Mouse (Mus musculus) thymus, adult 2 months (tissue): ENCODE measurements around the gene Tap1. TPM values are rescaled to one million over a fixed set of nuclear protein-coding genes. Genes with fewer than 3 reads are reported as not detected.

ENCODE experiments used
- DNase-seq: peaks from one replicate; pipeline ENCODE4 v3.0.0; 2021
- H3K27ac ChIP-seq: fragments of 200-500 bp; 2 replicates; pipeline ENCODE4 v1.5.1; 2012; ENCODE audit warnings: low read length, control low read depth; ENCODE audit not compliant: control insufficient read depth, insufficient read depth
- H3K27me3 ChIP-seq: fragments of 200-500 bp; 2 replicates; pipeline ENCODE4 v1.6.1; 2012; ENCODE audit warnings: mild to moderate bottlenecking, low read length, moderate library complexity, mixed read lengths; ENCODE audit not compliant: control insufficient read depth, insufficient read depth
- H3K36me3 ChIP-seq: fragments of 200-500 bp; 2 replicates; pipeline ENCODE4 v1.6.1; 2012; ENCODE audit warnings: mild to moderate bottlenecking, low read length, moderate library complexity; ENCODE audit not compliant: control insufficient read depth, insufficient read depth
- H3K4me1 ChIP-seq: fragments of 200-500 bp; replicated peaks from 2 replicates; pipeline ENCODE4 v1.6.1; 2012; ENCODE audit warnings: low read length; ENCODE audit not compliant: control insufficient read depth, insufficient read depth
- H3K4me3 ChIP-seq: fragments of 200-500 bp; 2 replicates; pipeline ENCODE4 v1.5.1; 2012; ENCODE audit warnings: mild to moderate bottlenecking, low read length, control low read depth, moderate library complexity; ENCODE audit not compliant: control insufficient read depth, insufficient read depth
- CTCF ChIP-seq: fragments of 200-500 bp; IDR thresholded peaks from 2 replicates; pipeline ENCODE4 v1.5.1; 2012; ENCODE audit warnings: mild to moderate bottlenecking, control low read depth, low read length, moderate library complexity, borderline replicate concordance; ENCODE audit not compliant: control insufficient read depth, poor library complexity, insufficient read depth; ENCODE audit errors: extremely low read depth
- POLR2A ChIP-seq: fragments of 200-500 bp; IDR thresholded peaks from 2 replicates; pipeline ENCODE4 v1.6.1; 2012; ENCODE audit warnings: mild to moderate bottlenecking, low read length, control low read depth, moderate library complexity; ENCODE audit not compliant: control insufficient read depth, poor library complexity, insufficient read depth; ENCODE audit errors: extremely low read depth
- WGBS: fragments of 180-500 bp; shearing (Covaris S2); methylation state at CpG from one replicate; pipeline ENCODE4 v1.1.7; 2018; 5-methylcytosine and 5-hydroxymethylcytosine counted together
- polyA plus RNA-seq: library from polyadenylated mRNA; depleted of rRNA; stranded (reverse); fragments of >200 nt; gene quantifications from 2 replicates; pipeline ENCODE4 v1.2.3, GENCODE M21; 2012

Gene Tap1
- polyA plus RNA-seq, 1 experiment: 197 TPM

DNA sequence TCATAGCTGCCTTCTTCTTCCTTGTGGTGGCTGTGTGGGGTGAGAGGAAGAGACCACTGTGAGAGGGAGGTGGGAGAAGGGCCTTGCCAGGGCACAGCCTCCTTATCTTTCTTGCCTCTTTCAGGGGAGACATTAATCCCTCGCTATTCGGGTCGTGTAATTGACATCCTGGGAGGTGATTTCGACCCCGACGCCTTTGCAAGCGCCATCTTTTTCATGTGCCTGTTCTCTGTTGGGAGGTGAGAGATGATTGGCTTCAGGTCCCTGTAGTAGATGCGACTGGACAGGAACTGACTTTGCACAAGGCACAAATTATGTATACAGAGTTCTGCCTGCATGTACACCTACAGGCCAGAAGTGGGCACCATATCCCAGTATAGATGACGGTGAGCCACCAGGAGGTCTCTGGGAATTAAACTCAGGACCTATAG, 18.4 kb downstream of the Tap1 start:
- TF ChIP-seq CTCF (no peak), POLR2A (no peak)
- Histone ChIP-seq H3K4me3 (peak overlapping the region; percentile 98), H3K27ac (peak overlapping the region; percentile 93), H3K4me1 (peaks cover 61% of the 10 kb centered on the region), H3K36me3 (peaks cover 13% of the 10 kb centered on the region; the same call in 1 of the 2 replicates), H3K27me3 (no peaks in the 10 kb centered on the region)
- 3% methylated on average over 9 of the region's 9 CpGs for WGBS
- DNase-seq: peak; percentile 69

DNA sequence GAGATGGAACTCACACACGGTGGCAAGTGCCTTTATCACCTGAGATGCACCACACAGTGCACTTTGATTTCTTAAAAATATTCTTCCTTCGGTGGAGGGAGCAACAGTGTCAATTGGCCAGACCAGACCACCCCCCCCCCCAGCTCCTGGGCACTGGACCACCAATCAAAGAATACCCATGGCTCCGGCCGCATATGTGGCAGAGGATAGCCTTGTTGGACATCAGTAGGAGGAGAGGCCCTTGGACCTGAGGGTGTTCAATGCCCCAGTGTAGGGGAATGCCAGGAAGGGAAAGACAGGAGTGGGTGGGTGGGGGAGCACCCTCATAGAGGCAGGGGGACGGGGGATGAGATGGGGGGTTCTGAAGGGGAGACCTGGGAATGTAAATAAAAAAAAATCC, 19.4 kb downstream of the Tap1 start:
- H3K27me3 ChIP-seq: no peaks in the 10 kb centered on the region
- H3K36me3 ChIP-seq: peaks cover 10% of the 10 kb centered on the region; the same call in 1 of the 2 replicates
- DNase-seq: no peak
- WGBS: 74% methylated on average over 5 of the region's 5 CpGs
- TF ChIP-seq POLR2A (no peak), CTCF (no peak)
- peak overlapping the region; percentile 27; the same call in 1 of the 2 replicates for H3K27ac ChIP-seq
- no peak overlapping the region for H3K4me3 ChIP-seq
- H3K4me1 ChIP-seq: peaks cover 59% of the 10 kb centered on the region

DNA sequence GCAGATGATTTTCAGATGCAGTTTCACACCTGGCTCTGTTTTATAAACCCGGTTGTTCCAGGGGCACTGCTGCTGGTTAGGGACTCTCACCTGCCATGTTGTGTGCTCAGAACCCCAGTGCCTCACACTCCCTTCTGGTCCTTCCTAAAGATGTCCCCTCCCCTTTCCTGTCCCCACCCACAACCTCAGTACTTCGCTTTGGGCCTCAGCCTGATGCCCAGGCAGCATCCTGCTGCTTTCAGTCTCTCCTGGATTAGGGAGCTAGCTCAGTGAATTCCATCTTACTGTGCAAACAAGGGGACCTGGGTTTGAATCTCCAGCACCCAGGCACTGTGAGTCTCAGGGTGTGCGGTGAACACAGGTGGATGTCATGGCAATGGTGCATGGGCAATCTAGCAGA, 20.1 kb downstream of the Tap1 start:
- whole genome bisulfite sequencing: 41% methylated on average over 3 of the region's 3 CpGs
- H3K4me3 ChIP-seq: no peak overlapping the region
- H3K27ac ChIP-seq: no peak overlapping the region
- peaks cover 61% of the 10 kb centered on the region for H3K4me1 ChIP-seq
- TF ChIP-seq CTCF: no peak
- TF ChIP-seq POLR2A: no peak
- DNase-seq: peak; percentile 57
- H3K27me3 ChIP-seq: no peaks in the 10 kb centered on the region
- H3K36me3 ChIP-seq: peaks cover 10% of the 10 kb centered on the region; the same call in 1 of the 2 replicates

DNA sequence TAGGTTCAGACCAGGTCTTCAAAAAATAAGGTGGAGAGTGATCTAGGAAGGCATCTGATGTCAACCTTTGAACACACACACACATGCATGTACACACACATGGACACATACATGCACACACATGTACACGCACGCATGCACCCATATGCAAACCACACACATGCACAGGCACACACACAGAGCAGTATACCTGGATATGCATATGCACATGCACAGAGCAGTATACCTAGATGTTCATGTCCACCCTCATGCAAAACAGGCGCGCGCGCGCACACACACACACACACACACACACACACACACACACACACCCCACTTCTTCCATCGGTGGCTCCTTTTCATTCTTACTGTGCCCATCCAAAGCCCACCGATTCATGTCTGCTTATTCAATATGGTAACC, 20.5 kb downstream of the Tap1 start:
- DNase-seq: no peak
- no peak overlapping the region for H3K4me3 ChIP-seq
- H3K27me3 ChIP-seq: no peaks in the 10 kb centered on the region
- H3K27ac ChIP-seq: no peak overlapping the region
- H3K4me1 ChIP-seq: peaks cover 60% of the 10 kb centered on the region
- WGBS: 94% methylated on average over 9 of the region's 9 CpGs
- peaks cover 14% of the 10 kb centered on the region; the same call in 1 of the 2 replicates for H3K36me3 ChIP-seq
- TF ChIP-seq POLR2A: no peak
- no peak for TF ChIP-seq CTCF

DNA sequence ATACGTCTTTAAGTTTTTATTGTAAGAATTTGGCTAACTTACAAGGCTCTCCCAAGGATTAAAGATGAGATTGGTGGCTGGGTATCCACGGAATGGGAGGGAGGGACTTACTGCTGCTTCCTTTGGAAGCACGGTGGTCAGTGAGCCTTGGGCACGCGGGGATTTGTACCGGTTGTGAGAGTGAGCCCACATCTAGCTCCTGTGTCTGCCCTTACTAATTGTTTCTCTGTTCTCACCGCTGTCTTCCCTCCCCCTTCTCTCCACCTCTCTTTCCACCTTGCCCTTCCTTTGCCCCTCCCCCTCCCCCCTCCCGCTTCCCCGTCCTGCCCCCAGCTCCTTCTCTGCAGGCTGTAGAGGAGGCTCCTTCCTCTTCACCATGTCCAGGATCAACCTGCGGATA, 21.1 kb downstream of the Tap1 start:
- H3K27ac ChIP-seq: peak overlapping the region; percentile 33; the same call in 1 of the 2 replicates
- H3K4me1 ChIP-seq: peaks cover 56% of the 10 kb centered on the region
- no peaks in the 10 kb centered on the region for H3K27me3 ChIP-seq
- DNase-seq: no peak
- TF ChIP-seq CTCF: no peak
- no peak for TF ChIP-seq POLR2A
- H3K4me3 ChIP-seq: no peak overlapping the region
- 28% methylated on average over 10 of the region's 10 CpGs for WGBS
- H3K36me3 ChIP-seq: peaks cover 16% of the 10 kb centered on the region; the same call in 1 of the 2 replicates

DNA sequence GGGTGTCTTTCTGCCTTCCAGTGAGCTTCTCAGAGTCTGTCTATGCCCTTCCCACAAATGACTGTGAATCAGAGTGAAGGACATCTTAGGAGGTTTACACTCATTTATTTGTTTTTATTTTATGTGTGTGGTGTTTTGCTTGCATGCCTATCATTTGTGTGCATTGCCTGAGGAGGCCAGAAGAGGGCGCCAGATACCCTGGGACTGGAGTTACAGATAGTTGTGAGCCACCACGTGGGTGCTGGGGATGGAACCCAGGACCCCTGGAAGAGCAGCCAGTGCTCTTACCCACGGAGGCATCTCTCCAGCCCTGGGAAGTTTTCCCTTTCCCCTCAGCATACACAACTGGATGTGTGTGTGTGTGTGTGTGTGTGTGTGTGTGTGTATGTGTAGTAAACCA, 22.3 kb downstream of the Tap1 start:
- Histone ChIP-seq H3K27me3 (no peaks in the 10 kb centered on the region), H3K27ac (peak overlapping the region; percentile 71), H3K4me3 (no peak overlapping the region), H3K4me1 (peaks cover 49% of the 10 kb centered on the region), H3K36me3 (peaks cover 28% of the 10 kb centered on the region)
- WGBS: 85% methylated on average over 3 of the region's 3 CpGs
- peak; percentile 34 for DNase-seq
- TF ChIP-seq CTCF (peak; percentile 73; the same call in 1 of the 2 replicates), POLR2A (no peak)

DNA sequence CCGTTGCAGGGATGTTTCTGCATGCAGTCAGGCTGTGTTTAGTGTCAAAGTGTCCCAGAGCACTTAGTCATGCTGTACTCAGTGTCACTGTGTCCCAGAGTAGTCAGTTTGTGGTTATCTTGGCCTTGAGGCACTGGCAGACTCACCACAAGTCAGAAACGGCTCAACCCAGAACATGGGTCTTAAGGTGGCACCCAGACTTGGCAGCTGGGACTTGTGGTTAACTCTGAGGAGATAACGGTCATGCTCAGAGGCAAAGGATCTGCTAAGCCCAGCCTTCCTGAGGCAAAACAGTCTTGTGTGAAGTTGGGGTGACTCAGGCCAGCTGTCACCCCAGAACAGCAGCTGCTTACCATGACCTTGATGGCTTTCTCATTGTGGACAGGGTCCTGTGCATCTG, 23.2 kb downstream of the Tap1 start:
- Histone ChIP-seq H3K36me3 (peaks cover 37% of the 10 kb centered on the region), H3K4me3 (no peak overlapping the region), H3K27ac (peak overlapping the region; percentile 71), H3K27me3 (no peaks in the 10 kb centered on the region), H3K4me1 (peaks cover 48% of the 10 kb centered on the region)
- WGBS: 3% methylated on average over 3 of the region's 3 CpGs
- peak; percentile 64 for DNase-seq
- TF ChIP-seq CTCF (no peak), POLR2A (no peak)

DNA sequence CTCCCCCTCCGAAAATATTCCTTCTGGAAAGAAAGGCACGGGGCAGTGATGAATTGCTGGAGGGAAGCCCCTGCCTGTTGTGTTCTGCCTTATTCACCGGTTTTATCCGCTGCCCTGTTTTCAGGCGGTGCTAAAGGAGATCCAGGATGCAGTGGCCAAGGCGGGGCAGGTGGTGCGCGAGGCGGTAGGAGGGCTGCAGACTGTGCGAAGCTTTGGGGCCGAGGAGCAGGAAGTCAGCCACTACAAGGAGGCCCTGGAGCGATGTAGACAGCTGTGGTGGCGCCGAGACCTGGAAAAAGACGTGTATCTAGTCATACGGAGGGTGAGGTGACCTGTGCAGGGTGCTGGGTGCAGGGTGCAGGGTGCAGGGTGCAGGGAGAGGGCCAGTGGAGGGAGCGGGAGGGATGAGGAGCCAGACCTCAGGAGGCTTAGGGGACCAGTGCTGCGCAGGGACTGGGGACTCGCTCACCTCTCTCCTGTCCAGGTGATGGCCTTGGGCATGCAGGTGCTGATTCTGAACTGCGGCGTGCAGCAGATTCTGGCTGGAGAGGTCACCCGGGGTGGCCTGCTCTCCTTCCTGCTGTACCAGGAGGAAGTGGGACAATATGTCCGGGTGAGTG, 24.5 kb downstream of the Tap1 start:
- WGBS: 11% methylated on average over 23 of the region's 23 CpGs
- TF ChIP-seq POLR2A (0 out of 2 replicates have a peak, but pooled peaks have one; percentile 36), CTCF (no peak)
- peak overlapping the region; percentile 71 for H3K27ac ChIP-seq
- peaks cover 50% of the 10 kb centered on the region for H3K36me3 ChIP-seq
- H3K4me3 ChIP-seq: peak overlapping the region; percentile 54
- no peaks in the 10 kb centered on the region for H3K27me3 ChIP-seq
- peaks cover 45% of the 10 kb centered on the region for H3K4me1 ChIP-seq
- DNase-seq: peak; percentile 80
